Mouse (Mus musculus) megakaryocyte, adult 5-6 weeks (primary cell): ENCODE data around the gene Scn4a. TPM values are rescaled to one million over a fixed set of nuclear protein-coding genes. Genes with fewer than 3 reads are reported as not detected.
"Not testable (repeated sequence)": the region's sequence is repeated elsewhere in the genome, so short reads cannot be mapped to it uniquely, and the experiment has no call there.

Experiments
- ATAC-seq: 2 replicates; pipeline ENCODE4 v1.8.0; 2016; ENCODE audit warnings: mild to moderate bottlenecking, inconsistent platforms; ENCODE audit not compliant: poor library complexity, severe bottlenecking
- total RNA-seq, 2 experiments: library from RNA; stranded (forward) in 1 of 2; stranded (reverse) in 1 of 2; fragments of 153-499, 151-499 nt in 1 of 2; fragments of 221-1000, 200-1000 nt in 1 of 2; gene quantifications; 2 replicates each; pipeline versions ENCODE4 v1.2.3 to v1.2.4; 2015 to 2017

Gene Scn4a
- total RNA-seq, 2 experiments from 2014 or later: 0.07 TPM; not detected in 1

DNA sequence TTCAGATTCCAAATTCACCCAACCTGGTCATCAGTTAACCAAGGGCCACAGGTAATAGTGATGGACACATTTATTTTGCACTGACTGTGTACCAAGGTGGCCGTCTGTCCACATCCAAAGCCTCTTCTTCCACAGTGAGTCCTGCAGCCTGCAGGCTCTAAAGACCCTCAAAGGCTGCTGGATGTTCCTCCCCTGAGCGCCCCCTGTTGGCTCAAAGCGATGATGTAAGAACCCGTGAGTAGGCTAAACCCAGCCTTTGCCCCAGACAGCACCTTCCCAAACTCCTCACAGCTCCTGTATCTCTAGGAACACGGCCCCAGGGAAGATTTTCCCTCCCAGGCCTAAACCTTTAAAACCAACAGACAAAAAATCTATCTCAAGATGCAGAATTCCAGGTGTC lies 6.3 kb upstream of the Scn4a start:
- ATAC-seq: no peak

GRCm38 (mm10) chr11:106355382-106356128 lies 2.5 kb upstream of the Scn4a start:
- ATAC-seq: peak; percentile 73

DNA sequence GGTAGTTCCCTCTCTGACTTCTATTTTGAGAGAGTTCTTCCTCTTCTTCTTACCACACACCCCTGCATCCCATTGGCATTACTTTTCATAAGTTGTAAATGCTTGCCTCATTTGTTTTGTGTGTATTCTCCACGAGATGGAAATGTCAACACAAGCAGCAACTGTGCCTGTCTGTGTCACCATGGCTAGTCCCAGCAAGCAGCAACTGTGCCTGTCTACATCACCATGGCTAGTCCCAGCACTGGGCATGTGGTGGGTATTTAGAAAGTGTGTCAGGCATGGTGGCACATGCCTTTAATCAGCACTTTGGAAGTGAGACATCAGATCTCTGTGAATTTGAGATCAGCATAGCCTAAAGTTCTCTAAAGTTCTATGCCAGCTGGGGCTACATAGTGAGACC lies 1.1 kb upstream of the Scn4a start:
- ATAC-seq: no peak

DNA sequence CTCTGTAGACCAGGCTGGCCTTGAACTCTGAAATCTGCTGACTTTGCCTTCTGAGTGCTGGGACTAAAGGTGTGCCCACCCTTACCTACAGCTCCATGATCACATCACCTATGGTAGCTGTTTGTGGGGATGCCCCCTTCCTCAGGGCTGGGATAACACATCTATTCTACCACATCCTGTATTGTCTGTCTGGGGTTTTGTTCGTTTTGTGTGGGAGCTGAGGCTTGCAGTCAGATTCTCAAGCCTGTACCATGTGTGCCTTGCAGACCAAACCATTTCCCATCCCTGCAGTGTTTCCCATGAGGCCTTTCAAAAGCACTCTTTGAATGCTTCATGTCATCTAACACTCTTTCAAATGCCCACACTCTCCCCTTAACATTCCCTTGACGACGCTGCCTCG lies 1.1 kb downstream of the Scn4a start:
- no peak for ATAC-seq

DNA sequence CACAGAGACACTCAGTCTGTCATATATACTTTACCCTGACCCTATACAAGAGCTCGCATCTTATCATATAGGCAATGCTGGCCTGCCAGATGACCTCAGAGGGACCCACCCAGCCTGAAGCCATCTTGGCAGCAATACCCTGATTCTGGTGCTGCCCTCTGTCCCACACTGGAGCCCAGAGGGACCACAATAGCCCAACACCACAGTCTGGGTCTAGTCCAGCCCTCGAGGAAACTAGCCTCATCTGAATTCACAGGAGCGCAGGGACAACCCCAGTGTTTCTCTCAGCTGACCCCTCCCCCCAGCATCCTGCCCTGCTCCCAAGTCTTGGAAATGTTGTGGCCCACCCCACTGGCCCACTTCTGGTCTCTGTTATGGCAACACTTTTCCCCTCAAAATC lies 1.8 kb downstream of the Scn4a start:
- no peak for ATAC-seq

GRCm38 (mm10) chr11:106350853-106351252 lies 2.2 kb downstream of the Scn4a start:
- no peak for ATAC-seq

GRCm38 (mm10) chr11:106349772-106350171 lies 3.3 kb downstream of the Scn4a start:
- no peak for ATAC-seq

- ATAC-seq: no peak
These were observed 8.2 kb downstream of the Scn4a start for GRCm38 (mm10) chr11:106344910-106345309.

- ATAC-seq: no peak
These were observed 12.0 kb downstream of the Scn4a start for GRCm38 (mm10) chr11:106340990-106341520.

DNA sequence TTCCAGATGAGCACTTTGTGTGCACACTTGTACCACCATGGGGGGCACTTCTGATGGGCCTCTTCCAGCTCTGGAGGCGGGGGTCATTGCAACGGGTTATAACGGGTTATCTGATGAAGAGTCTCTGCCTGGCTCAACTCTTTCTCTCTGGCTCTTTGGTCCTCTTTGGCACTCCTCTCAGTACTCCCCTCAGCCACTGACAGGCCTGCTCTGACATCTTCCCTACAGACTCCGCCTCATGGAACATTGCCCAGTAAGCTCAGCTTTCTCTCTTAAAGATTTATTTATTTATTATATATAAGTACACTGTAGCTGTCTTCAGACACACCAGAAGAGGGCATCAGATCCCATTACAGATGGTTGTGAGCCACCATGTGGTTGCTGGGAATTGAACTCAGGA lies 13.8 kb downstream of the Scn4a start:
- ATAC-seq: not testable (repeated sequence)

DNA sequence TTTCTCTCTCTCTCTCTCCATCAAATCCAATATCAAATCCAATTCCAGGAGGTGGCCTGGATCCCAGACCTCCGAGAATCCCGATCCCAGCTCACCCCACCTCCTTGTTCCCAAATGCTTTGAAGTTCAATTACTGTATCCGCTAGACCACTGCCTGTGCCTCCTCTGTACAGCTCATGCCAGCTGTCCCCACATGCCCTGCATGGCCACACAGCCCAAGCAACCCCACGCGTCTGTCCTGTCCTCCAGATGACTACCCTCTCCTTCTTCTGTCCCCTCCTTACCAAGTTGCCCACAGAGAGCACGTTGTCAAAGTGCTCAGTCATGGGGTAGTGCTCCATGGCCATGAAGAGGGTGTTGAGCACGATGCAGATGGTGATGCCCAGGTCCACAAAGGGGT lies 14.2 kb downstream of the Scn4a start:
- no peak for ATAC-seq

- no peak for ATAC-seq
These were observed 15.1 kb downstream of the Scn4a start for GRCm38 (mm10) chr11:106338029-106338428.

GRCm38 (mm10) chr11:106334066-106334465 lies 19.0 kb downstream of the Scn4a start:
- ATAC-seq: no peak

- ATAC-seq: no peak
These were observed 20.6 kb downstream of the Scn4a start for GRCm38 (mm10) chr11:106332458-106332857.

- peak; percentile 52; the same call in 1 of the 2 replicates for ATAC-seq
These were observed 23.4 kb downstream of the Scn4a start for GRCm38 (mm10) chr11:106329682-106330081.

DNA sequence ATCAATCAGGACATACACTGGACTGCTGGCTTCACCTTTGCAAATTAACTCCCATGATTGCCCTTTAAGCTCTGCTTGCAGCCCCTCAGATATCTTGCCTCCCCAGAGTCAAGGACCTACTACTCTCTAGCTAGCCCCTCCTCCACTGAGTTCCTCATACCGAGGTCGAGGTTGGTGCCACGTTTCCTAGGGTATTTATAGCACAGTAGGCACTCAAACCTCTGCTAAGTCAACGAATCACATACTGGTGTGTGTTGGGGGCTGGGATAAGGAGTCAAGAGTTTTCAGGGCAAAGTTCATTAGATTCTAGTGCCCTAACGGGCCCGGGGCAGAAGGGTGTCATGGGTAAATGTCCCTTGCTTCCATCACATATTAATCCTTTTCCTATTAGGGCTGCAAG lies 24.0 kb downstream of the Scn4a start:
- 0 out of 2 replicates have a peak, but pooled peaks have one; percentile 25 for ATAC-seq

GRCm38 (mm10) chr11:106328521-106328920 lies 24.6 kb downstream of the Scn4a start:
- ATAC-seq: no peak

- ATAC-seq: no peak
These were observed 26.6 kb downstream of the Scn4a start for GRCm38 (mm10) chr11:106326475-106326874.

- peak; percentile 58 for ATAC-seq
These were observed 27.4 kb downstream of the Scn4a start for GRCm38 (mm10) chr11:106325566-106326206.

DNA sequence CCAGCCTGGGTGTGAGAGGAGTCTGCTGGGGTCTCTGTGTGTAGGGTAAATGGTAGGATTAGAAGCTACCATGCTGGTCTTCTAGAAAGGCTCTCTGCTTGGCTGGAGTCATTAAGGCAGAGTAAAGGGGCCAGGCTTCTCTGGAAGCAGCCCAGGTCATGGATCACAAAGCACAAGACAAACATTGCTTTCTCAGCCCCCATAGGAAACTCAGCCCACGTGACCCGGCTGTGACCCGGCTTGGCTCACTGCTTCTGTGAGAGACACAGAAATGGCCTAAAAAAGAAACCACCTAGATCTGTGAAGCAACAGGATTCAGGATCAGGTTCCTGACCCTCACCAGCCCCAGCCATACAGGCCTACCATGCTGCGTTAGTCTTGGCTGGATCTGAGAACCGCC lies 28.2 kb downstream of the Scn4a start:
- no peak for ATAC-seq

DNA sequence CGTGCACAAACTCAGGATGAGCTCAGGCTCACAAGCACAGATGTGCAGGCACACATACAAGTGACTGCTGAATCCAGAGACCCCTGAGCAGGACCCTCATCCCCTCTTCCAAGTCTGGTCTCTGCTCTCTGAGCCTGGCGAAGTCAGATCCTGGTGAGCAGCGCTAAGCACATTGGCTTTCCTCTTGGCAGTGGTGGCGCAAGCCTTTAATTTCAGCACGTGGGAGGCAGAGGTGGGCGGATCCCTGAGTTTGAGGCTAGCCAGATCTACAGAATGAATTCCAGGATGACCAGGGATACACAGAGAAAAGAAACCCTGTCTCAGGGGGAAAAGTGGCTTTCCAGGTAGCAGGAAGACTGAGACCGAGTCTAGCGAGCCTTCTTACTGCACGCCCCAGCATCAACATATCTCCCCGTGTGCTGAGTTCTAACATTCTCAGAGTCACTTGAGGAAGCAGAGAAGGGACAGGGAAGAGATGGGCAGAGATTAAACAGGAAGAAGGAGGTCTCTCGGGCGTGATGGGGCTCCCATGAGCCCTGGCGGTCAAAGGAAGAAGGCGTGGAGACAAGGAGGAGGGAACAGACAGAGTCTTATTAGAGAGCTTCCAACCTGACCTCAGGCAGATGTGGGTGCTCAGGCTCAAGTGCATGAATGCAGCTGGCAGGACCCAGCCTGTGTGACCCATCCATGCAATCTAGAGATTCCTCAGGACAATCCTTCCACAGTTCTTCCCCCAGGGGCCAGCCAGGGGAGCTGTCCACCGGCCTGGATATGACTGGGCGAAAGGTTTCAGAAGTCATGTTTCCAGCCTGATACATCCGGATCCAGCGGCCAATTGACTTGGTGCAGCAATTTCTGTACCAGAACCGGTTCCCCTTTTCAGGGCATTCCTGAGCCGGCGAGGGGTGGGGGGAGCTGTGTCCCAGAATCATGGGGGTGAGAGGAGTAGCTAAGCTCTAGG lies 34.4 kb downstream of the Scn4a start:
- peak; percentile 78 for ATAC-seq
